Mouse (Mus musculus) heart, embryonic 14.5 days (tissue): Measurements from ENCODE around the gene Rnf152. TPM values are rescaled to one million over a fixed set of nuclear protein-coding genes. Genes with fewer than 3 reads are reported as not detected.

Experiments used
- ATAC-seq: fragments of 200-750 bp; cut with Nextera tagmentation; 2 replicates; pipeline ENCODE4 v1.8.0; 2017; ENCODE audit warnings: low read depth, moderate TSS enrichment; ENCODE audit not compliant: insufficient number of reproducible peaks, insufficient read depth, low FRiP score
- H3K27ac ChIP-seq, 2 experiments: fragments of 200-500 bp in 1 of 2; fragments of 300-500 bp in 1 of 2; sonication (generic) in 1 of 2; replicated peaks in 1 of 2; 2 replicates each; pipeline ENCODE4 v1.5.1; 2012 to 2014; ENCODE audit warnings: low read depth in 2 of 2, low read length in 2 of 2, control low read depth in 1 of 2, mild to moderate bottlenecking in 1 of 2, mixed read lengths in 1 of 2; ENCODE audit not compliant: control insufficient read depth in 1 of 2, insufficient read depth in 1 of 2
- H3K27me3 ChIP-seq: fragments of 300-500 bp; sonication (generic); 2 replicates; pipeline ENCODE4 v1.6.1; 2014; ENCODE audit warnings: mild to moderate bottlenecking, low read length, control low read depth; ENCODE audit not compliant: control insufficient read depth, insufficient read depth
- H3K36me3 ChIP-seq: fragments of 300-500 bp; sonication (generic); 2 replicates; pipeline ENCODE4 v1.6.1; 2014; ENCODE audit warnings: mild to moderate bottlenecking, control low read depth, low read length, mixed read lengths; ENCODE audit not compliant: control insufficient read depth, insufficient read depth
- H3K4me1 ChIP-seq, 2 experiments: fragments of 200-500 bp in 1 of 2; fragments of 300-500 bp in 1 of 2; sonication (generic) in 1 of 2; 2 replicates each; pipeline ENCODE4 v1.6.1; 2012 to 2014; ENCODE audit warnings: low read length in 2 of 2, control low read depth in 1 of 2, mixed read lengths in 1 of 2; ENCODE audit not compliant: control insufficient read depth in 2 of 2, insufficient read depth in 2 of 2
- H3K4me2 ChIP-seq: fragments of 300-500 bp; sonication (generic); 2 replicates; pipeline ENCODE4 v1.6.1; 2014; ENCODE audit warnings: mild to moderate bottlenecking, low read length
- H3K4me3 ChIP-seq, 2 experiments: fragments of 200-500 bp in 1 of 2; fragments of 300-500 bp in 1 of 2; sonication (generic) in 1 of 2; 2 replicates each; pipeline ENCODE4 v1.5.1; 2012 to 2014; ENCODE audit warnings: low read length in 2 of 2, mild to moderate bottlenecking in 2 of 2, control low read depth in 1 of 2, low read depth in 1 of 2, moderate library complexity in 1 of 2; ENCODE audit not compliant: control insufficient read depth in 1 of 2, insufficient read depth in 1 of 2
- H3K9ac ChIP-seq: fragments of 300-500 bp; sonication (generic); 2 replicates; pipeline ENCODE4 v1.6.1; 2014; ENCODE audit warnings: mild to moderate bottlenecking, low read length
- H3K9me3 ChIP-seq: fragments of 300-500 bp; sonication (generic); 2 replicates; pipeline ENCODE4 v1.6.1; 2016; ENCODE audit warnings: low read length, control low read depth; ENCODE audit not compliant: control insufficient read depth
- WGBS: fragments of 180-500 bp; shearing (Covaris S2); extraction: QIAGEN DNeasy Blood & Tissue Kit; methylation state at CpG from one replicate; pipeline ENCODE4 v1.1.7; 2014; 5-methylcytosine and 5-hydroxymethylcytosine counted together
- polyA plus RNA-seq: library from polyadenylated mRNA; unstranded; fragments of >200 nt; fragmentation: Nextera tagmentation; extraction: Ambion mirVana; gene quantifications from 2 replicates; pipeline ENCODE4 v1.2.1, GENCODE M21; 2014

Gene Rnf152
- polyA plus RNA-seq, 1 experiment from 2014 or later: 0.34 TPM

- no peaks in the 10 kb centered on the region for H3K4me1 ChIP-seq
- H3K4me2 ChIP-seq: no peak overlapping the region
- ATAC-seq: no peak
- no peak overlapping the region for H3K27ac ChIP-seq
- H3K9ac ChIP-seq: no peak overlapping the region
- H3K9me3 ChIP-seq: no peaks in the 10 kb centered on the region
- 81% methylated on average over 8 of the region's 8 CpGs for WGBS
- H3K36me3 ChIP-seq: no peaks in the 10 kb centered on the region
- no peak overlapping the region for H3K4me3 ChIP-seq
- H3K27me3 ChIP-seq: no peaks in the 10 kb centered on the region
These were observed 24.3 kb downstream of the Rnf152 start for GRCm38 (mm10) chr1:105332087-105332731.

GRCm38 (mm10) chr1:105331605-105332004 lies 24.9 kb downstream of the Rnf152 start:
- H3K9ac ChIP-seq: no peak overlapping the region
- H3K27me3 ChIP-seq: no peaks in the 10 kb centered on the region
- no peaks in the 10 kb centered on the region for H3K4me1 ChIP-seq
- WGBS: 82% methylated on average over 5 of the region's 5 CpGs
- no peak overlapping the region for H3K4me2 ChIP-seq
- no peaks in the 10 kb centered on the region for H3K9me3 ChIP-seq
- H3K36me3 ChIP-seq: no peaks in the 10 kb centered on the region
- ATAC-seq: no peak
- H3K4me3 ChIP-seq: no peak overlapping the region
- H3K27ac ChIP-seq: no peak overlapping the region

GRCm38 (mm10) chr1:105330581-105331320 lies 25.8 kb downstream of the Rnf152 start:
- no peaks in the 10 kb centered on the region for H3K36me3 ChIP-seq
- H3K4me1 ChIP-seq: no peaks in the 10 kb centered on the region
- H3K9me3 ChIP-seq: no peaks in the 10 kb centered on the region
- no peak overlapping the region for H3K4me3 ChIP-seq
- no peak overlapping the region for H3K4me2 ChIP-seq
- ATAC-seq: no peak
- no peaks in the 10 kb centered on the region for H3K27me3 ChIP-seq
- no peak overlapping the region for H3K27ac ChIP-seq
- no peak overlapping the region for H3K9ac ChIP-seq
- 79% methylated on average over 5 of the region's 5 CpGs for WGBS

GRCm38 (mm10) chr1:105327789-105328188 lies 28.7 kb downstream of the Rnf152 start:
- WGBS: 96% methylated on average over 1 of the region's 1 CpGs
- ATAC-seq: no peak
- Histone ChIP-seq H3K36me3 (no peaks in the 10 kb centered on the region), H3K4me3 (no peak overlapping the region), H3K4me2 (no peak overlapping the region), H3K27ac (no peak overlapping the region), H3K9ac (no peak overlapping the region), H3K4me1 (no peaks in the 10 kb centered on the region), H3K27me3 (no peaks in the 10 kb centered on the region), H3K9me3 (no peaks in the 10 kb centered on the region)

- Histone ChIP-seq H3K4me3 (no peak overlapping the region), H3K36me3 (no peaks in the 10 kb centered on the region), H3K27ac (no peak overlapping the region), H3K9ac (no peak overlapping the region), H3K27me3 (no peaks in the 10 kb centered on the region), H3K4me2 (no peak overlapping the region), H3K4me1 (no peaks in the 10 kb centered on the region), H3K9me3 (no peaks in the 10 kb centered on the region)
- WGBS: 62% methylated on average over 4 of the region's 4 CpGs
- ATAC-seq: no peak
These were observed 31.9 kb downstream of the Rnf152 start for GRCm38 (mm10) chr1:105324636-105325035.

GRCm38 (mm10) chr1:105314010-105314800 lies 42.3 kb downstream of the Rnf152 start:
- no peak overlapping the region for H3K27ac ChIP-seq
- no peaks in the 10 kb centered on the region for H3K27me3 ChIP-seq
- ATAC-seq: no peak
- no peak overlapping the region for H3K4me2 ChIP-seq
- 77% methylated on average over 3 of the region's 3 CpGs for WGBS
- H3K9ac ChIP-seq: no peak overlapping the region
- peaks cover 0 to 3% of the 10 kb centered on the region in 2 experiments; a peak in 1 of 4 replicates for H3K4me1 ChIP-seq
- 0 out of 2 replicates have a peak, but pooled peaks cover 3% of the 10 kb centered on the region for H3K9me3 ChIP-seq
- no peaks in the 10 kb centered on the region for H3K36me3 ChIP-seq
- H3K4me3 ChIP-seq: no peak overlapping the region

GRCm38 (mm10) chr1:105312601-105312901 lies 44.0 kb downstream of the Rnf152 start:
- Histone ChIP-seq H3K9me3 (no peaks in the 10 kb centered on the region), H3K36me3 (no peaks in the 10 kb centered on the region), H3K27me3 (no peaks in the 10 kb centered on the region), H3K9ac (no peak overlapping the region), H3K4me2 (no peak overlapping the region), H3K4me3 (no peak overlapping the region), H3K27ac (0 out of 4 replicates have a peak overlapping the region, but pooled peaks of 1 of the 2 experiments have one; percentile 30), H3K4me1 (peaks cover 0 to 3% of the 10 kb centered on the region in 2 experiments; a peak in 1 of 4 replicates)
- no peak; the same call in 1 of the 2 replicates for ATAC-seq
- WGBS: 71% methylated on average over 2 of the region's 2 CpGs
